Mouse (Mus musculus) spleen, adult 2 months (tissue): ENCODE data around the gene Tra2a. TPM values are rescaled to one million over a fixed set of nuclear protein-coding genes. Genes with fewer than 3 reads are reported as not detected.

ENCODE experiments used
- DNase-seq, 2 experiments: peaks; one replicate each; pipeline versions ENCODE4 v3.0.0 to v3.0.0-alpha.2; 2012 to 2021; ENCODE audit warnings: low spot score in 2 of 2, low read depth in 1 of 2
- H3K27ac ChIP-seq: fragments of 200-500 bp; 2 replicates; pipeline ENCODE4 v1.5.1; 2012; ENCODE audit warnings: low read length, inconsistent platforms; ENCODE audit not compliant: insufficient read depth
- H3K27me3 ChIP-seq: fragments of 200-500 bp; 2 replicates; pipeline ENCODE4 v1.6.1; 2012; ENCODE audit warnings: mild to moderate bottlenecking, moderate library complexity, low read length, inconsistent platforms; ENCODE audit not compliant: control insufficient read depth, insufficient read depth
- H3K36me3 ChIP-seq: fragments of 200-500 bp; 2 replicates; pipeline ENCODE4 v1.6.1; 2012; ENCODE audit warnings: mild to moderate bottlenecking, low read length, inconsistent platforms; ENCODE audit not compliant: control insufficient read depth, insufficient read depth
- H3K4me1 ChIP-seq: fragments of 200-500 bp; 2 replicates; pipeline ENCODE4 v1.6.1; 2011; ENCODE audit warnings: inconsistent platforms; ENCODE audit not compliant: control insufficient read depth, insufficient read depth, insufficient read length
- H3K4me3 ChIP-seq: fragments of 200-500 bp; 2 replicates; pipeline ENCODE4 v1.5.1; 2011; ENCODE audit warnings: mild to moderate bottlenecking, inconsistent platforms; ENCODE audit not compliant: insufficient read depth, insufficient read length; ENCODE audit errors: extremely low read depth
- CTCF ChIP-seq: fragments of 200-500 bp; IDR thresholded peaks from 2 replicates; pipeline ENCODE4 v1.5.1; 2011; ENCODE audit warnings: mild to moderate bottlenecking, inconsistent platforms; ENCODE audit not compliant: insufficient read depth, insufficient read length, insufficient replicate concordance; ENCODE audit errors: extremely low read depth
- POLR2A ChIP-seq: fragments of 200-500 bp; IDR thresholded peaks from 2 replicates; pipeline ENCODE4 v1.6.1; 2011; ENCODE audit warnings: low read depth, low read length, inconsistent platforms
- WGBS: fragments of 180-500 bp; shearing (Covaris S2); methylation state at CpG from one replicate; pipeline ENCODE4 v1.1.7; 2018; 5-methylcytosine and 5-hydroxymethylcytosine counted together
- polyA plus RNA-seq: library from polyadenylated mRNA; depleted of rRNA; stranded (reverse); fragments of >200 nt; gene quantifications from 2 replicates; pipeline ENCODE4 v1.2.3, GENCODE M21; 2012

Gene Tra2a
- polyA plus RNA-seq, 1 experiment = 27.3 TPM

- peaks cover 9% of the 10 kb centered on the region for H3K4me1 ChIP-seq
- DNase-seq = no peak
- H3K27me3 ChIP-seq = no peaks in the 10 kb centered on the region
- H3K27ac ChIP-seq = no peak overlapping the region
- no peak overlapping the region; the same call in 1 of the 2 replicates for H3K4me3 ChIP-seq
- 3% methylated on average over 9 of the region's 9 CpGs for WGBS
- no peaks in the 10 kb centered on the region for H3K36me3 ChIP-seq
- no peak for TF ChIP-seq CTCF
- no peak for TF ChIP-seq POLR2A
Measured at GRCm38 (mm10) chr6:49262421-49262820, 1.4 kb downstream of the Tra2a start.

GRCm38 (mm10) chr6:49259711-49260110, 4.1 kb downstream of the Tra2a start:
- no peak overlapping the region for H3K27ac ChIP-seq
- DNase-seq = no peak
- 77% methylated on average over 5 of the region's 5 CpGs for WGBS
- no peak for TF ChIP-seq CTCF
- H3K27me3 ChIP-seq = no peaks in the 10 kb centered on the region
- no peaks in the 10 kb centered on the region for H3K36me3 ChIP-seq
- H3K4me3 ChIP-seq = no peak overlapping the region
- H3K4me1 ChIP-seq = peaks cover 9% of the 10 kb centered on the region

- no peak for TF ChIP-seq POLR2A
- TF ChIP-seq CTCF = no peak
- Histone ChIP-seq H3K4me3 (no peak overlapping the region), H3K27ac (no peak overlapping the region), H3K36me3 (no peaks in the 10 kb centered on the region), H3K27me3 (no peaks in the 10 kb centered on the region), H3K4me1 (peaks cover 9% of the 10 kb centered on the region)
- 90% methylated on average over 2 of the region's 2 CpGs for WGBS
- no peak for DNase-seq
Measured at GRCm38 (mm10) chr6:49257880-49258279, 6.0 kb downstream of the Tra2a start.

GRCm38 (mm10) chr6:49252207-49252606, 11.6 kb downstream of the Tra2a start:
- H3K36me3 ChIP-seq = peaks cover 15% of the 10 kb centered on the region
- no peaks in the 10 kb centered on the region for H3K27me3 ChIP-seq
- H3K27ac ChIP-seq = no peak overlapping the region
- no peak for TF ChIP-seq CTCF
- TF ChIP-seq POLR2A = no peak
- no peak overlapping the region for H3K4me3 ChIP-seq
- no peaks in the 10 kb centered on the region for H3K4me1 ChIP-seq
- no peak for DNase-seq
- WGBS = 97% methylated on average over 8 of the region's 8 CpGs

- H3K27me3 ChIP-seq = no peaks in the 10 kb centered on the region
- 94% methylated on average over 2 of the region's 2 CpGs for WGBS
- no peak for TF ChIP-seq POLR2A
- no peak for TF ChIP-seq CTCF
Measured at GRCm38 (mm10) chr6:49251199-49251598, 12.6 kb downstream of the Tra2a start.

GRCm38 (mm10) chr6:49247246-49247645, 16.6 kb downstream of the Tra2a start:
- H3K4me3 ChIP-seq = no peak overlapping the region
- WGBS = 57% methylated on average over 2 of the region's 2 CpGs
- H3K4me1 ChIP-seq = no peaks in the 10 kb centered on the region
- H3K36me3 ChIP-seq = peaks cover 38% of the 10 kb centered on the region
- TF ChIP-seq CTCF (no peak), POLR2A (no peak)
- no peak for DNase-seq
- H3K27ac ChIP-seq = no peak overlapping the region
- H3K27me3 ChIP-seq = no peaks in the 10 kb centered on the region

More at GRCm38 (mm10) chr6:49251199-49251598, 12.6 kb downstream of the Tra2a start:
- no peaks in the 10 kb centered on the region for H3K4me1 ChIP-seq
- peaks cover 21% of the 10 kb centered on the region for H3K36me3 ChIP-seq
- H3K4me3 ChIP-seq = no peak overlapping the region
- no peak for DNase-seq
- H3K27ac ChIP-seq = no peak overlapping the region

GRCm38 (mm10) chr6:49242331-49242730, 21.5 kb downstream of the Tra2a start:
- TF ChIP-seq CTCF = no peak
- TF ChIP-seq POLR2A = no peak
- DNase-seq = no peak
- Histone ChIP-seq H3K4me1 (no peaks in the 10 kb centered on the region), H3K27me3 (no peaks in the 10 kb centered on the region), H3K27ac (no peak overlapping the region), H3K4me3 (no peak overlapping the region), H3K36me3 (peaks cover 23% of the 10 kb centered on the region)
- 92% methylated on average over 1 of the region's 1 CpGs for WGBS
